Mouse (Mus musculus): ENCODE measurements around the gene 1500009C09Rik. TPM values are rescaled to one million over a fixed set of nuclear protein-coding genes. Genes with fewer than 3 reads are reported as not detected.
A peak's percentile ranks its signal among the peaks of the same experiment; 100 is the strongest.

The 1500009C09Rik gene
- total and polyA plus RNA-seq, 3 experiments = 0.08 TPM; not detected in 2

DNA sequence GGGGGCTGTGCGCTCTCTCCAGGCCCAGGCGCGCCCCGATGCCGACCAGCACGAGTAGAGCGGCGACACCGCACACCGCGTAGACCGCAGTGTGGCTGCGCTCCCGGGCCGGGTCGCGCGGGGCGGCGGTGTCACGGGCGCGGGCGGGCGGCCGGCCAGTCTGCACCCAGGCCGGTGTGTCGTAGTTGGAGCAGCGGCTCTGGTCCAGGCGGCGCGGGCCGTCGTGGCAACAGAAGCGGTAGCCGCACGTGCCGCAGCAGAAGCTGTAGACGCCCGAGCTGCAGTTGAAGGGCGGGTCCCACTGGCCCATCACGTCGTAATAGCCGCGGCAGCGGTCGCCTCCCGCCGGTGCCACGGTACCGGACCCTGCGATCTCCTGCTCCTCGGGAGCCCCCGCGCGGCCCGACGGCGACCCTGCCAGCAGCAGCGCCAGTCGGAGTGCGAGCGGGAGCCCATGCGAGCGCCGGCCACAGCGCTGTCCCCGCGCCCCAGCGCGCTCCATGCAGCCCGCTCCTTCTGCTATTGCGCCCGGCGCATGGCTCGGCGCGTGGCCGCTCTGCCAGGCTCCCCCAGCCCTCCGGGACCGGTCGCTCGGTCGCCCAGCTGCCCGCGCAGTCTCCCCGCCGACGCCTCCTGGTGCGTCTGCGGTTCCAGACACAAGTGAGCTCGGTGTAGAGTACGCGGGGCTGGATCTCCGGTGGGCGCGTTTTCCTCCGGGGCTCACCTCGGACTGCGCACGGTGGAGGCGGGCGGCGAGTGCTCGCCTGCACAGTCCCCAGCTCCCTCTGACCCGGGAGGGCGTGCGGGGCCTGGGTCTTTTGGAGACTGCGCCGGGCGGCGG lies 40.1 kb upstream of the 1500009C09Rik start:
- TF ChIP-seq POLR2A (IDR thresholded peaks at IDR 0.05; ENCODE audit: insufficient read depth, low read depth, low read length) (no peak), CTCF (IDR thresholded peaks at IDR 0.05) (peak; percentile 40)
- H3K36me3 ChIP-seq (ENCODE audit: control insufficient read depth, insufficient read depth, low read length) = no peaks in the 10 kb centered on the region
- H3K9ac ChIP-seq (ENCODE audit: low read depth, low read length) = no peak overlapping the region; the same call in 1 of the 2 replicates
- no peaks in the 10 kb centered on the region for H3K79me2 ChIP-seq (replicated peaks; ENCODE audit: control insufficient read depth, insufficient read depth, low read length)
- H3K27me3 ChIP-seq (ENCODE audit: control insufficient read depth, insufficient read depth, low read length) = peaks cover 14% of the 10 kb centered on the region
- H3K27ac ChIP-seq = no peak overlapping the region
- peak overlapping the region; percentile 33 for H3K4me3 ChIP-seq
- WGBS = under 1% methylated on average over 110 of the region's 112 CpGs
- no peaks in the 10 kb centered on the region for H3K4me1 ChIP-seq (ENCODE audit: control insufficient read depth, insufficient read depth, low read length)
- intact Hi-C loops (cut with DNase I) = no loop called here
- DNase-seq = peak; percentile 33 to 41

GRCm38 (mm10) chr15:82212752-82213063 lies 39.5 kb upstream of the 1500009C09Rik start, which contains the start of gene Shisa8:
Gene Shisa8, minus strand, starts transcription at chr15:82212815.
- no peak for DNase-seq
- H3K9ac ChIP-seq (ENCODE audit: low read depth, low read length) = no peak within 1 kb of the TSS; the same call in 1 of the 2 replicates
- WGBS = under 1% methylated on average over 23 of the region's 34 CpGs
- no peaks in the 10 kb centered on the region for H3K79me2 ChIP-seq (replicated peaks; ENCODE audit: control insufficient read depth, insufficient read depth, low read length)
- TF ChIP-seq EP300 (IDR thresholded peaks at IDR 0.05; ENCODE audit: insufficient read depth, low read depth, low read length) = no peak
- TF ChIP-seq POLR2A (IDR thresholded peaks at IDR 0.05; ENCODE audit: insufficient read depth, low read depth, low read length) = no peak
- TF ChIP-seq CTCF (IDR thresholded peaks at IDR 0.05) = no peak
- intact Hi-C loops (cut with DNase I) = no loop called here
- no peaks in the 10 kb centered on the region for H3K36me3 ChIP-seq (ENCODE audit: control insufficient read depth, insufficient read depth, low read length)
- peak within 1 kb of the TSS; percentile 33 for H3K4me3 ChIP-seq
- H3K4me1 ChIP-seq (ENCODE audit: control insufficient read depth, insufficient read depth, low read length) = no peaks in the 10 kb centered on the region
- no peak within 1 kb of the TSS for H3K27ac ChIP-seq
- peaks cover 14% of the 10 kb centered on the region for H3K27me3 ChIP-seq (ENCODE audit: control insufficient read depth, insufficient read depth, low read length)

GRCm38 (mm10) chr15:82213222-82213621 lies 39.0 kb upstream of the 1500009C09Rik start:
- Histone ChIP-seq H3K4me3 (no peak overlapping the region), H3K27me3 (ENCODE audit: control insufficient read depth, insufficient read depth, low read length) (peaks cover 14% of the 10 kb centered on the region), H3K79me2 (replicated peaks; ENCODE audit: control insufficient read depth, insufficient read depth, low read length) (no peaks in the 10 kb centered on the region), H3K36me3 (ENCODE audit: control insufficient read depth, insufficient read depth, low read length) (no peaks in the 10 kb centered on the region), H3K27ac (no peak overlapping the region), H3K9ac (ENCODE audit: low read depth, low read length) (no peak overlapping the region), H3K4me1 (ENCODE audit: control insufficient read depth, insufficient read depth, low read length) (no peaks in the 10 kb centered on the region)
- DNase-seq = no peak
- WGBS = 30% methylated on average over 4 of the region's 4 CpGs
- no peak for TF ChIP-seq CTCF (IDR thresholded peaks at IDR 0.05)
- no peak for TF ChIP-seq POLR2A (IDR thresholded peaks at IDR 0.05; ENCODE audit: insufficient read depth, low read depth, low read length)
- no peak for TF ChIP-seq EP300 (IDR thresholded peaks at IDR 0.05; ENCODE audit: insufficient read depth, low read depth, low read length)
- intact Hi-C loops (cut with DNase I) = no loop called here

- Histone ChIP-seq H3K27me3 (ENCODE audit: control insufficient read depth, insufficient read depth, low read length) (peaks cover 14% of the 10 kb centered on the region), H3K36me3 (ENCODE audit: control insufficient read depth, insufficient read depth, low read length) (no peaks in the 10 kb centered on the region), H3K4me1 (ENCODE audit: control insufficient read depth, insufficient read depth, low read length) (no peaks in the 10 kb centered on the region), H3K27ac (no peak overlapping the region), H3K79me2 (replicated peaks; ENCODE audit: control insufficient read depth, insufficient read depth, low read length) (no peaks in the 10 kb centered on the region), H3K4me3 (no peak overlapping the region), H3K9ac (ENCODE audit: low read depth, low read length) (no peak overlapping the region)
- intact Hi-C loops (cut with DNase I) = no loop called here
- WGBS = 31% methylated on average over 11 of the region's 11 CpGs
- DNase-seq = no peak
- TF ChIP-seq CTCF (IDR thresholded peaks at IDR 0.05) = no peak
These were observed 36.7 kb upstream of the 1500009C09Rik start for GRCm38 (mm10) chr15:82215332-82216046.

DNA sequence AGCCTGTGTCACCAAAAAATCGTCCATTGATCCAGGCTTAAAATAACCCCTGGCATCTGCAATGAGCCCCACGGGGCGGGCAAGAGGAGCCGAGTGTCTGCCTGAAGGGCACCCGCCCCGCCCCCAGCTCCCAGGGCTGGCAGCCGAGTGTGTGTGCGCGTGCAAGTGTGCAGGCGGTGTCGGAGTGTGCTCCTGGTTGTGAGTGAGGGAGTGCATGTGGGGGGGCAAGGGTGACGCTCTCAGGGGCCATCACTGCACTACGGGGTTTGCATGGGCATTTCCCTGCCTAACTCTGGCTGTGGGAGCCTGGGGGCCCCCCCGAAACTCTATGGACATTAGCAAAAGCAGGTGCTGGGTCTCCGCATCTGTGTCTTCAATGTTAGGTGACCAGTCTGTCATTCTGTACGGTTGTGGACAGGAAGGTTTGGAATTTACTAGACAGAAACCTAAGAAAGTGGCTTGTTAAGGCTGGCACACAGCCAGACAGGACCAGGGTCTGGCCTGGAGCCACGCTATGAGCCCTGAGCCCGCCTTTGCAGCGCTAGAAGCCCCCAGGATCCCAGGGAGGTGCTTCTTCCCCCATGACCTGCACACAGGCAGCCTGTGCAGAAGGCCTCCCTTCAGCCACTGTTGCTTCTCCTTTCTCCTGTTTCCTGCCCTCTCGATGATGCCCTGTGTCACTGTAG lies 35.9 kb upstream of the 1500009C09Rik start:
- TF ChIP-seq POLR2A (IDR thresholded peaks at IDR 0.05; ENCODE audit: insufficient read depth, low read depth, low read length) (no peak), EP300 (IDR thresholded peaks at IDR 0.05; ENCODE audit: insufficient read depth, low read depth, low read length) (no peak), CTCF (IDR thresholded peaks at IDR 0.05) (no peak)
- no peak for DNase-seq
- Histone ChIP-seq H3K36me3 (ENCODE audit: control insufficient read depth, insufficient read depth, low read length) (no peaks in the 10 kb centered on the region), H3K4me3 (no peak overlapping the region), H3K79me2 (replicated peaks; ENCODE audit: control insufficient read depth, insufficient read depth, low read length) (no peaks in the 10 kb centered on the region), H3K27ac (no peak overlapping the region), H3K9ac (ENCODE audit: low read depth, low read length) (no peak overlapping the region), H3K27me3 (ENCODE audit: control insufficient read depth, insufficient read depth, low read length) (peaks cover 14% of the 10 kb centered on the region), H3K4me1 (ENCODE audit: control insufficient read depth, insufficient read depth, low read length) (no peaks in the 10 kb centered on the region)
- 44% methylated on average over 20 of the region's 20 CpGs for WGBS
- intact Hi-C loops (cut with DNase I) = no loop called here
